Mouse (Mus musculus) 416B (cell line): ENCODE measurements around the gene Mlx.

Experiments used
- DNase-seq: peaks from one replicate; pipeline ENCODE4 v3.0.0; 2011; ENCODE audit warnings: low read depth

The Mlx gene

GRCm38 (mm10) chr11:101086756-101087681 lies at the start of gene Mlx:
TSS of gene Mlx (plus strand) at chr11:101087277.
- DNase-seq, result peak; percentile 96

- DNase-seq, result no peak
These were observed 49.3 kb upstream of the Mlx start for GRCm38 (mm10) chr11:101037795-101038194.

- no peak for DNase-seq
These were observed 41.3 kb upstream of the Mlx start for GRCm38 (mm10) chr11:101045826-101046225.

- DNase-seq, result peak; percentile 28
These were observed 40.6 kb upstream of the Mlx start for GRCm38 (mm10) chr11:101046440-101046839.

DNA sequence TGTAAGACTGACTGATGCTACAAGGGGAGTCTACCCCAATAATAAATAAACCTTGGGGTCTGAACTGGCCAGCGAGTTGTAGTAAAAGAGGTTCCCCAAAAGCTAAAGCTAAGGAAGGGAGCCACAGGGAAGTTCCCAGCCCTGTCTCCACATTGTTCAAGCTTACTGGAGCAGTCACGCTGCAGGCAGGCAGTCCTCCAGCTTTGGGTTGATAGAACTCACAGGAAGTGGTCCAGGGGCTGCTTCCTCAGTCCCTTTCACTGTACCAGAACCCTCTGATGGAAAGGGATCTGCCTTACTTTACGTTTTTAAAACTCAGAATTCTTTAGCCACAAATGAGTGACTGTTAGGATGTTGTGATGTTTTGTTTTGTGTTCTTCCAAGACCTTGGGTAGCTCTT lies 39.6 kb upstream of the Mlx start:
- no peak for DNase-seq

DNA sequence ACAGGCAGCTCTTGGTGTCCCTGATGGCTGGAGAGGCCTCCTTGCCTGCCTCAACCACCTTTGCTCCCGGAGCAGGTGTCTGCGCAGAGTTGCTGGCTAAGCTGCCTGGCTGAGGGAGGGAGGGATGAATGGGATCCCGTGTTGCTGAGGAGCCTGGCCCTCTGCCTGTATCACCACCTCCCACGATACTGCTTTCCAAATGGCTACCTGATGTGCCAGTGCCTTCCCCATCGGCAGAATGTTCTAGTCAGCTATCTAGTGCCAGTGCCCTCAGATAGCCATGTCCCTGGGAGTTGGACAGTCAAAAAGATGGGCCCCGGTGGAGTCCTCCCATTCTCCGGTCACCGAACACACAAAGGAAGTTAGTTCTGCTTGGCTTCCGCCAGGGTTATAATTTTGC lies 36.7 kb upstream of the Mlx start:
- no peak for DNase-seq

DNA sequence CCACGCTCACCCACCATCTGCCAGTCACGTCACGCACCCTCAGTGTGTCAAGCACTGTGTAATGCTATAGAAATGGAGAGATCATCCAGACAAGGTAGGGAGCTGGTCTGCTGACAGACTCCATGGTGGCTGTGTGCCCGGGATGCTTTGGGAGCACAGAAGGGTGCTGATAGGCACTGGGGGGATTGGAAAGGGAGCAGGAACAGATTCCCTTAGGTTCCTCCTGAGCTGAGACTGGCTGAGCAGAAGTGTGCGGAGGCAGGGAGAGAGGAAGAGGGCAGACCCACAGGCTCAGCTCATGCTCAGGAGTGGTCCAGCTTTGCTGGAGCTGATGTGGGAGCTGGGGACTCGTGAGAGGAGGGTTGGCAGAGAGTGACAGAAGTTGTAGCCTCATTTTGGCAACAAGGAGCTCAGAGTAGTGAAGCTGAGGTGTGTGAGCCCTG lies 36.0 kb upstream of the Mlx start:
- no peak for DNase-seq

- no peak for DNase-seq
These were observed 35.5 kb upstream of the Mlx start for GRCm38 (mm10) chr11:101051617-101052016.

DNA sequence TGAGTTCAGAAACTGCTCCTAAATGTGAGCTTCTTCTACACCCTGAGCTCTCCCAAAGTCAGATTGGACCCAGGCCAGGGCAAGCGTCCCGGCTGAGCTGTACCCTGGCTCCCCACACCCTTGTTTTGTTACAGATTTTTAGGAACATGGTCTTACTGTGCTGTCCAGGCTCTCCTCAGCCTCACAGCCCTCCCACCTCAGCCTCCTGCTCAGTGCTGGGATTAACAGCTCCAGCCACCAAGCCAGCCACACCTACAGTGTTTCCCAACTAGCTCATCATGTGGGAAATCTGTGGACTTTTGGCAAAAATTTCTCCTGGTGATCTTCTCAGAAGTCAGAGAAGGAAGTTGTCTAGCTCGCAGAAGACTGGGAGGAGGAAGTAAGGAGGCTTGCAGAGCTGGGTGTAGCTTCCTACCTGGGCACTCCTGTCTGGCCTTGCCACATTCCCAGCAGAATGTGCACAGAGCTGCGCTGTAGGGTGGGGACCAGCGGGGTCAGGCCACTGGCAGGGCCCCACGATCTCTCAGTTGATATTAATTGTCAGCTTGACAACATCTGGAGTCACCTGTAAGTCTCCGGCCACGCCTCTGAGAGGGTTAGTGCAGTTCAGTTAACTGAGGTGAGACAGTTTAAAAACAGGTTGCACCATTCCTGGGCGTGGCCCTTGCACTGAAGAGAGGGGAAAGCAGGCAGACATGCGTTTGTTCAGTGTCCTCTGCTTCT lies 34.2 kb upstream of the Mlx start:
- DNase-seq, result no peak

GRCm38 (mm10) chr11:101053974-101054373 lies 33.1 kb upstream of the Mlx start:
- no peak for DNase-seq

DNA sequence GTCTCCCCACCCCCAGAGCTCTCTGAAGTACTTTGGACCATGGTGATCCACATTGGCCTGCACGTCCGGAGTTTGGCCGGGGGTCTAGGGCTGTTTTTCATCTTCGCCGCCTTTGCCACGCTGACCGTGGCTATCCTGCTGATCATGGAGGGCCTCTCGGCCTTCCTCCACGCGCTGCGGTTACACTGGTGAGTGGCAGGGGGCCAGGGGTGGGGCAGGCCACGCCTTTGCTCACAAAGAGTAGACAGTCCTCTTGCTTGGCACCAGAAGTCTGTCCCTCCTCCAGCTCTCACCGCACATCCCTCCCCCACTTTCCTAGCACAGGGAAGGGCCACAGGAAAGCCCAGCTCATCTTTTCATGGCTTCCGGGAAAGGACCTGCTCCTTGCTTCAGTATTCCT lies 31.7 kb upstream of the Mlx start:
- no peak for DNase-seq

- DNase-seq, result no peak
These were observed 30.2 kb upstream of the Mlx start for GRCm38 (mm10) chr11:101056885-101057284.

GRCm38 (mm10) chr11:101057860-101058259 lies 29.2 kb upstream of the Mlx start:
- peak; percentile 81 for DNase-seq

DNA sequence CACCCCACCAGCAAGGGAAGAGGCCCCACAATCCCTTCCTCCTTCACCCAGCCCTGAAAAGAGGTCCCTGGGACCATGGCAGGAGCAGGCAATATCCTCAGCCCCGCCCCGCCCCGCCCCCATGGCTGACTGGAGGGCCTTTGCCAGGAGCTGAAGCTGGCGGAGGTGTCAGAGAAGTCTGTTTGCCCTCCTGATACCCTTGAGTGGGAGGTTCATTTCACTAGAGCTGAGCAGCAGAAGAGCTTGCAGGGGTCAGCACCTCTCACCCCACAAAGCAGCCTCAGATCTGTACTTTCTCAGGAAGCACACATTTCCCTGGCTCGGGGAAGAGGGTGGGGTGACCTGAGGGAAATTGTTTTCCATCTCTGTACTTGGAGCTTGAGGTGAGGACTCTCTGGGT lies 28.4 kb upstream of the Mlx start:
- DNase-seq, result no peak

DNA sequence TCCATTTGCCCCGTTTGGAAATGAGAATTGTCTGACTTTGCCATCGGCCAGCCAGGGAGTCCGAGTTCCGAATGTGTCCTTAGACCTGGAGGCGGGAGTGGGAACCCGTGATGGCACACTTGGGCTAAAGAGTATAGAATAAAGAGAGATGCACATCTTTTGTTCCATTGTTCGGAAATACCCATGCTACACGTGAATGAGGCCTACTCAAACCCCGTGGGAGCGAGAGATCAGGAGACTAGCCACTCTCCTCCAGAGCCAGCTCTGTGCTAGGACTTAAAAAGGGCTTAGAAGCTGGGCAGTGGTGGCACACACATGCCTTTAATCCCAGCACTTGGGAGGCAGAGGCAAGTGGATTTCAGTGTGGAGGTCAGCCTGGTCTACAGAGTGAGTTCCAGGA lies 27.6 kb upstream of the Mlx start:
- DNase-seq, result no peak

- DNase-seq, result peak; percentile 72
These were observed 27.0 kb upstream of the Mlx start for GRCm38 (mm10) chr11:101060126-101060525.

DNA sequence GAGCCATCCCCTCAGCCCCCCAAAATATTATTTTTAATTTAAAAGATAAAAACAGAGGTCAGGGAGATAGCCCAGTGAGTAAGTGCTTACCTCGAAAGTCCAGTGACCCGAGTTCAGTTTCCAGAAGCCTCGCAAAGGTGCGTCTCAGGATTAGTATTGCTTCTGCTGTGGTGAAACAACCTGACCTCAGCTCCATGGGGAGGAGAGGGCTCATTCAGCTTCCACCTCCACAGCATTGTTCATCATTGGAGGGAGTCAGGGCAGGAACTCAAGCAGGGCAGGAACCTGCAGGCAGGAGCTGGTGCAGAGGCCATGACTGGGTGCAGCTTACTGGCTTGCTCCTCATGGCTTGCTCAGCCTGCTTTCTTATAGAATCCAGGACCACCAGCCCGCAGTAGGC lies 26.0 kb upstream of the Mlx start:
- no peak for DNase-seq

- DNase-seq, result no peak
These were observed 24.8 kb upstream of the Mlx start for GRCm38 (mm10) chr11:101062165-101062884.

GRCm38 (mm10) chr11:101062971-101063675 lies 24.0 kb upstream of the Mlx start:
- no peak for DNase-seq

GRCm38 (mm10) chr11:101063676-101064327 lies 23.3 kb upstream of the Mlx start:
- DNase-seq, result peak; percentile 97

DNA sequence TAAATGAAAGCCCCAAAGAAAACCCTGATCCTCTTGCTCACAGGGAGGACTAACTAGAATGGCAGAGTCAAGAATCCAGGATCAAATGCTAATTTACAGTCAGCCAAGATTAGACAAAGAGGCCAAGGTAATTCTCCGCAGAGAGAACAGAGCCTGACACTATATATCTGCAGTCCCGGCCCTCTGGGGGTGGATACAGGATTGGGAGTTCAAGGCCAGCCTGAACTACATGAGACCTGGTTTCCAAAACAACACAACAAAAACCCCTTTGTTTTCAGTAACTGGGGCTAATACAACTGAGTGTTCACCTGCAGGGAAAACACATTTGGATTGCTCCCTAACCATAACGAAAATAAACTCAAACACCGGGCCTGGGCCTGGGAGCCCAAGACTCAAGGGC lies 22.6 kb upstream of the Mlx start:
- DNase-seq, result no peak
